Mouse (Mus musculus) left cerebral cortex, postnatal 36 days (tissue): Measurements from ENCODE around the gene Abtb2. TPM values are rescaled to one million over a fixed set of nuclear protein-coding genes. Genes with fewer than 3 reads are reported as not detected.
A peak's percentile ranks its signal among the peaks of the same experiment; 100 is the strongest.

ENCODE experiments used
- DNase-seq, 2 experiments: peaks; one replicate each; pipeline ENCODE4 v3.0.0; 2021 to 2022; ENCODE audit warnings: low spot score in 2 of 2, mixed read lengths in 1 of 2
- intact Hi-C: fragments of 180-260 bp; cut with DNase I; formaldehyde crosslinking; loops from one replicate; pipeline ENCODE4 v1.15.1; 2025
- total RNA-seq, 2 experiments: library from RNA; stranded (reverse); gene quantifications; 2 replicates each; pipeline ENCODE4 v1.2.3; 2021

Abtb2 gene
- total RNA-seq, 2 experiments from 2014 or later, result 9.0 to 11.0 TPM

DNA sequence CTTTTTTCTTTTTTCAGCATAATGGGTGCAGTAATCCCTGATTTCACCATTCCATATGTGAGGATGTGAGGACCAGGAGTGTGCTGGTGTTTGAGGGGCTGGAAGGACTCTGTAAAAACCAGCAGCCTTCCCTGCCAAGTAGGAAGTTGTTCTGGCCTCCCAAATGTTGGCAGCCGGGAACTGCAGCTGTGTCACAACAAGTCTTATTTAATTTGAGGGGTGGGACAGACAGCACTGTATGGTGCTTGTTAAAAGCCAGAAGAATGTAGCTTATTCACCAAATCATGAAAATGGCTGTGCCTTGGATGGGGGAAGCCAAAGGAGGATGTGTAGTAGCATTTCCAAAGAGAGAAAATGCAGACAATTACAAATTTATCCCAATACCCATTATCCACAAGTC is 78.3 kb downstream of the Abtb2 start:
- no peak for DNase-seq

DNA sequence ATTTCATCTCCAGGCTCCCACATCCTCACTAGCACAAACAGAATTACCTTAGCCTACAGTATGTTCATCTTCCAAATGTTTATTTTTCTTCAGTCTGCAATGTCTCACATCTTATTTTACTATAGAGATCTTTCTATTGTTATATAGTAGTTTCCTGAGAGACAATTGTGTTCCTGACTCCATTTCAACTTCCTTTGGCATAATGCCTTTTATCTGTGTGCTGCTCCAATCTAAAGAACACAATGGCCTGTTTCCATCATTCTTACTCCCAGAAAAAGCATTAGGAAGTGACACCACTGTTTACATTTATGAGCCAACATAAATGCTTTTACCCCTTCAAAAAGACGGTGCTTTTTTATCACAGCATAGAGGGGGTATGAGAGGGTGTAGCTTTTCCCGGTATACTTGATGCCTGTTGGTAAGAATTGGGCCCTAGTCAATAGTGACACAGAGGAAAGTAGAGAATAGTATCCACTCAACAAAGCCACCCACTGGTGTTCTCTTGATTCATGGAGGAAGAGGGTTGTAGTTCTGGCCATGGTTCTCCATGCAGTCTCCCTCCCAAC is 84.3 kb downstream of the Abtb2 start:
- DNase-seq, result no peak
- intact Hi-C loops, result no loop called here

More for the DNA sequence above, 78.3 kb downstream of the Abtb2 start:
- intact Hi-C loops, result no loop called here

DNA sequence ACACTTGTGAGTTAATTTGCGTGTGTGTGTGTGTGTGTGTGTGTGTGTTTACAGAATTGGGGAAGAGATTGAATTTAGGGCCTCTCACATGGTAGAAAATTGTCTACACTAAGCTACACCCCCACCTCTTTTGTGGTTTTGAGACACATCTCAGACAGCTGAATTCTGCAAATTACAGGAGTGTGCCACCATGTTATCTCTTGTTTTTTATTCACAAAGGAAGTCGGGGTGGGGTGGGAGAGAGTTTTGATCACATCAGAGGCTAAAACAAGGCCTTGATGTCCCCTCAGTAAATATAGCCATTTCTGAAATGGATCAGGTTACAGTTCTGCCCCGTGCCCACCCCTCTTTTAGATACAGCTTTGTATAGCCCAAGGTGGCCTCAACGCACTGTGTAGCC is 86.0 kb downstream of the Abtb2 start:
- no peak for DNase-seq
- intact Hi-C loops, result no loop called here

DNA sequence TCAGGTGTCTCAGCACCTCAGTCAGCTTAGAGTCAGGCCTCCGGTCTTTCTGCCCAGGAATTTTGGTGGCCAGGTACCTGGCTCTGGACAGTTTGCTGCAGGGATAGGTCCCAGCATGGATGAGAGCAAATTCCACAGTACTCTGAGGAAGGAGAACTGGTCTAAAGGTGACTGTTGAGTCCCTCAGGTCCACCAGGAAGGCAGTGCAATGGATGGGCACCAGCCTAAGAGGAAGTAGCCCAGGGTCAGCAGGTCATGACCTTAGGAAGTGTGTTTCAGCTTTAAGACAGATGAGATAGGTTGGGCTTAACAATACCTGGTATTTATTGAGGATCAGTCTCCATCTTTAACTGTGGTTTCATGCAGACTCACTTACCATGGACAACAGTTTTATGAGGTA is 88.9 kb downstream of the Abtb2 start:
- intact Hi-C loops, result no loop called here
- no peak for DNase-seq

DNA sequence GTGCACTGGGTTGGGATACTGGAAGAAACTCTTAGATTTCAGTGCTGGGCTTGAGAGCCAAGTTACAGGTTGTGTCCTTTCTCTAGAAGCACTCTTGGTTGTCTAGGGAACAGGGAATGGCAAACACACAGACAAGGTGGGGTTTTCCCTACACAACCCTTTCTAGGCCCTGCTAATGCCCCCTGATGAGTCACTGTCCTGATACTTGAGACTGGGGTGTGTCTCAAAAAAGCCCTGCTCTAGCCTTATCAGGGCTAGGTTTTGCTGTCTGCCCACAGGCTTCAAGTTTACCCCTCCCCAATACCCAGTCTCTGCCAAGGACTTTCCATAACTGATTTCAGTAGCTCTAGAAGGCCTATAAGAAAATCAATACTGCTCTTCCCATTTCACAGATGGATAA is 89.9 kb downstream of the Abtb2 start:
- intact Hi-C loops, result no loop called here
- DNase-seq, result no peak

DNA sequence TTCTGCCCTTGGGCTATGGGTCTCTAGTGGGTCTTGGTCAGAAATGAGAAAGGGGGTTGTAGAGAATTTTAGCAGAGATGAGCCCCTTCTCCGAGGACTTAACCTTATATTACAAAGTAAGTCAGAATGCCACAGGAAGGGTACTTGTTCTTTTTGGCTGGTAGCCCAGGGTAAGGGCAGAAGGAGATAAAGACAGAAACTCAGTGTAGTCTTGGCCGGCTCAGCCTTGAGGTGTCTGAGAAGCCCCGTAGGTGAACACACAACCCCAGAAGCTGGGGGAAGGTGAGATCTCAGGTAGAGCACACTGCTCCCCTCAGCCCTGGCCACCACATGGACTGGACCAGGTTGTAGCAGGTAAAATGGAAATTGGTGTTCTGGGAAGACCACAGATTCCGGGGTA is 93.1 kb downstream of the Abtb2 start:
- no peak for DNase-seq
- intact Hi-C loops, result no loop called here

DNA sequence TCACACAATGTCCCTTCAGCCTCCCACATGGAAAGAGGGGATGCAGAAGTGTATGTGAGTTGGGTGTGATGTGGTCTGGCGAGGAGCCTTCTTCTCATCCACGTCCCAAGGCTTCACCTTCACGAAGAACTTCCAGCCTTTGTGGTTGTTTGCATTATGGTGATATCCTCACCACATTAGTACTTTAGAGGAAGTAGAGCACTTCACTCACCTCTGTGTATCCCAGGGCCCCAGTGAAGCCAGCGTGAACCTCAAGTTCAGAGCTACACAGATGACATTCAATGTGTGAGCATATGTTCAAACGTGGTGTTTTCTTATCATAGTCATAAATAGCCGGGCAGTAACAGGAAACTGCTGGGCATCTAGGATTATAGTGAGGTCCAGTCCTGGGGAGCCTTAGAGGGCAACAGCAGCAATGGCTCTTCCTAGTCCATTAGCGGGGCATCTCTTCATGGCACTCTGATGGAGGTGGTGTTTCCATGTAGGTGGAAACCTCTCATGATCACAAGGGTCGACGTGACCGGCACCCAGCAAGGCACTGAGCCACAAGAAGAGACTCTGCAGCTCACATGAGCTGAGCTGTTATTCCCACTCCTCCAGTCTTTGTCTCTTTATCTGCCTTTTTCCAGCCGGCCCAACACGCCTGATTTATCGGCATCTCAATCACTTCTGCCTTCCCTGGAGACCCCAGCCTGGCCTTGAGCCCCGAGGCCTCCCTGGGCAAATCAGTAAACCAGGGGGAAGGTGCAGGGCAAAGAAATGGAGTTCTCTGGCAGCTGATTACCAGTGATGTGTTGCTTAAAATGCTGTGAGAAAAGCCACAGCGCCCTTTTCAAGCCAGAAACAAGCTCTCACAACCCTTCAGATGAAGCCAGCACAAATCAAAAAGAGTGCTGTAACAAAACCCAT is 93.8 kb downstream of the Abtb2 start:
- no peak for DNase-seq
- intact Hi-C loops, result no loop called here

DNA sequence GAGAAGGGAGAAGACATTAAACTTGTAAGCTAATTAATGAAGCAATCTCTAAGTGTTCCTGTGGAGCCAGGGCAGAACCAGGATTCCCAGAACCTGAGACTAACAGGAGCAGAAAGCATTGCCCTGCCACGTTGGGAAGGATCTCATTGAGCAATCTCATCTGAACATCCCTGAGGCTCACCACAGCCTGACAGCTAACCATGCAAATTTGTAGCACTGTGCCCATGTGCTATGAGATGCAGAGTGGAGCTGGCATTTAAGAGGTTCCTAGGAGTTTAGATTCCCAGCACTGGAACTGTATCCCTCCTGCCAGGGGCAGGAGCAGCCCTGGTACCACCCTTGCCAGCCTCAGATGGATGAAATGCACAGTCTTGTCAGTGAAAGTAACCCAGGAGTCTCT is 95.6 kb downstream of the Abtb2 start:
- intact Hi-C loops, result no loop called here
- DNase-seq, result no peak

DNA sequence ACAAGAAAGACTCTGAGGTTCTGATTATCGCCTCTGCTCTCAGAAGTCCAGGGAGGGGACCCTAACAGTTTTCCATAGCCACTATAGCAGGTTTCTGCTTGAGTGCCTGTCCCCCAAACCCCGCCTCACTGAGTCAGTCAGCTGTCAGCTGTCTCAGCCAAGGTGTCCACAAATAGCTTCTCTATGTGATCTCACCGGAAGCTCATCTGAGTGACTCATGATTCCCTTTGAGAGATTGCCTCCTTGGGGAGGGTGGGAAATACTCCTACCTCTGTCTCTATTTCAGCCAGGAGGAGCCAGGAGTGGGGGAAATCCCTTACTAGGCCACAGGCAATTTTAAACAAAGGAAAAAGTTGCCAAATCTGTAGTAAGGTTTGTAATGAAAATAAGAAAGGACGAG is 96.0 kb downstream of the Abtb2 start:
- intact Hi-C loops, result no loop called here
- DNase-seq, result peak; percentile 60 to 65

DNA sequence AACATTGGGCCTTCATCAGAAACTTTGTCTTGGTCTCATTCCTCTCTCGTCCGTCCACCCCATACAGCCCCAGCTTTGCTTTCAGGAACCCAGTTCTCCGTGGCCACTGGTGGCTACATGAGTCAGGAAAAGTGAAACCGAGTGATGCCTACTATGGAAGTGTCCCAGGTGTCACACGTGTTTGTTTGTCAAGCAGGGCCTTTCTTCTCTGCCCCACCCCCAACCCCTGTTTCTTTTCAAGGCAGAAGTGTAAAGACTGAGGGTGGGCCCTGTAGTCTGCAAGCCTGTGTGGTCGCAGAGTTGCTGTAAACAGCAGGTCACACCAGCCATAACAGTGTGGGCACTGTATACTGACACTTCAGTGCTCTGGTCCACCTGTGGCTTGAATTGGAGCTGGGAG is 98.2 kb downstream of the Abtb2 start:
- intact Hi-C loops, result no loop called here
- no peak for DNase-seq

DNA sequence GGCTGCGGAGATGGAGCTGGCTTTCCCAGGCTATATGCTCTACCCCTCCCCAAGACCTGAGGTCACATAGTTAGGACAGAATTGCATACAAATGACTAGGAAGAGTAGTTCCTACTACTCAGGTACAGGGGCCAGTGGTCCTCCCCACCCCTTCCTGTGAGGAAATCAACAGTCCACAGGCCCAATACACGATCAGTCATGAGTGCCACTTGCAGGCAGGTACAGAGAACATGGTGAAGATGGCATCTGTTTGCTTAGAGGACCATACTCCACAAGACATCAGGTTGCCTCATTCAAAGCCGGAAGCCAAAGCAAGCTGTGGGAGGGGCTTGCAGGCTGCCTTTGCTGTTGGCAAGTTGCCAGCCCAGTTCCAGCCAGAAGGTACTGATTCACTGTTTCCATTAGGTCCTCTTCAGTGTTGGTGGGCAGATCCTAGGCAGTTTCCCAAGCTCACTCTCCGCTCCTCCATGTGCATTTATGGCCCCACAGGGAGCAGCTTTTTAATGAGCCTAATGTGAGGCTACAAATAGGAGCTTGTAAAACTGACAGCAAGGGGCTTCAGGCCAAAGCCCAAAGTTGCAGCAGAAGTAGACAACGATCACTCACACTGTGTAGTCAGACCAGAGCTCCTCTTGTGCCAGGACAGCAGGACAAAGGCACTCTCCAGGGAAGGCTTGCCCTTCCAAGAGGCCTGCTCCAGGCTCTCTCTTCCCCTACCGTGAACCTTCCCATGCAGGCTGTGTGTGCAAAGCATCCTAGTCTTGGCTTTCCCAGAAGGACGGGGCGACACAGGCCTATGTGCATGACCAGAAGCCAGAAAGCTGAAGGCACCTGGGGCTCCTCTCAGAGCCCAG is 102.1 kb downstream of the Abtb2 start:
- intact Hi-C loops, result no loop called here
- DNase-seq, result peak; percentile 24 to 37

DNA sequence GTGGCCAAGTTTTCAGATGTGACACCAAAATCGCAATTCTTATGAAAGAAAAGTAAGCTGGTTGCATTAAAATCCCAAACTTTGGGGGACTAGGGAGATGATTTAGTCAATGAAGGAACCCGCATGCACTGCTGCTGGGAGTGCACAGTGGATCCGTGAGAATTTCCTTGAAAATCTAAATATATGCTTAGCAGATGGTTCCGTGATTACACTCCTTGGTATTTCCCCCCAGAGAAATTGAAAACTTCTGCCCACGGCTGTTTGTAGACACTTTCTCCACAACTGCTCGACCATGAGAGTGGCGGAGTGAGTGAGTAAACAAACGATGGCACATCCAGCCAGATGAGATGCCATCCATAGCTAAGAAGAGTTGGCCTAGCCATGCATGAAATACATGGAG is 102.8 kb downstream of the Abtb2 start:
- DNase-seq, result no peak
- intact Hi-C loops, result no loop called here

DNA sequence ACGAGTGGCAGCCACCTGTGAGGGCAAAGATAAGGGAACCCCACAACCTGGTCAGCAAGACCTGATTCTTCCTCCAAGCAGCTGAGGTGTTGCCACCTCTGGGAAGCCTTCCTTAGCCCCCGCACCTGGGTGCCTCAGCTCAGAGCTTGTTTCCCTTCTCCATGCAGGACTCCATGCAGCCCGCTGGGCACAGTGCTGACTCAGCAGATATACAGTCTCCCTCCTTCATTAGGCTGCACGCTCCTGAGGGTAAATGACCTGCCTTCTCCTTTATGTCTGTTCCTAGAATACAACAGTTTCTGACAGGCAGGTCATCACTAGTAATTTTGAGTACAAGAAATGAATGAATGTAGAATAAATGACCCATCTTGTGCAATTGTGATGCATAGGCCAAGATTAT is 103.5 kb downstream of the Abtb2 start:
- DNase-seq, result no peak
- intact Hi-C loops, result no loop called here

DNA sequence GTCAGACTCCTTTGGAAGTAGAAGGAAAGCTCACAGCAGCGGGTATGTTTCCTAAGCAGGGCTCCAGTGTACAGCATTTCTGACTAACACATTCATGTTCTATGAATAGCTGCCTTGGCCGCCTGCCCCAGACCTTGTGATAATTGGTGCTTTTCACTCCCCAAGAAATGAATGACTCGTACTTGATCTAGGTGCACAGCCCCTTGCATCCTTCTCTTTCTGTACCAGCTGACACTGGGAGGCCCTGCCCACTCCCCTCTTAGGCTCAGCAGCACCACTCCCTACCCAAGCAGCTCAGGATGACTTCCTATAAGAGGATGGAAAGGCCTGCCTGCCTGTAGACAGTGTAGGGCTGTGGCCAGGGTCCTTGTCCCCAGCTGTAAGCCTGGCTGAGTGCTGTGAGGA is 104.2 kb downstream of the Abtb2 start:
- peak; percentile 48 to 63 for DNase-seq
- intact Hi-C loops, result no loop called here

DNA sequence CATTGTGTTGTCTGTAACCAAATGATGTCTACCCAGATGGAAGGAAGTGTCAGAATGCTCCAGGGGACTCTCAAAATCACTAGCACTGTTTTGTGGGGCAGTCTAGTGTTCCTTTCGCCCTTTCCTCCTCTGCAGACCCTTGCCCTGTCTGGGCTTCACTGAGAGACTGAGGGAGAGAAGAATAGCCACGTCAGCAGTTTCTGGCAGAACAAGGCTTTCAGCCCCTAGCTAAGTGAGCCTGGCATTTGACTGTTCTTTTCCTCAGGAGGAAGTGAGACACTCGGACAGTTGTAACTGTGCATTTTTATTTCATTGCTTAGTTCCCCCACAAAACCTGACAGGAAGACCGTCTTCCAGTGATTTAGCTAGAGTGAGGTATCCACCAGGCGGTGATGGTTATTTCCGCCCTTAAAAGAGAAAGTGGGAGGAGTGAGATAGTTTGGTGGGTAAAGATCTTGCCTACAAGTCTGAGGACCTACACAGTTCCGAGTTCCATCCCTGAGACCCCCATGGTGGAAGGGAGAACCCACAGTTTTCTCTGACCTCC is 106.5 kb downstream of the Abtb2 start:
- intact Hi-C loops, result no loop called here
- DNase-seq, result no peak

DNA sequence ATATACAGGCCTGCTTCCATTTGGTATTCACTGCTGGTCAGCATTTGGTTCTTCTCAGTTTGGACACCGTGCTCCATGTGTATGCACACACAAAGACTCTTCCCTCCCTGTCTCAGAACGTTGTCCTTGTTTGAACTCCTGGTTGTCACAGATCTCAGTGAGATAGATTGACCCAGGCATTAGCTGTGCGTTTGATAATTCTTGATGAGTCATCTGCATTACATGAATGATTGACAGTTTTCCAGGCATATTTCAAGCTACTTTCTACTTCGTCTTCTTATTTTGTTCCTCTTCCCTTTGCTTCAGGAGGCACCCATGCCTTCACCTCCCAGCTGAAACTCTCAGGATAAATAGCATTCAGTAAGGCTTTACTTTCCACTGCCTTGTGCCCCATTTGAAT is 107.5 kb downstream of the Abtb2 start:
- no peak for DNase-seq
- intact Hi-C loops, result no loop called here

DNA sequence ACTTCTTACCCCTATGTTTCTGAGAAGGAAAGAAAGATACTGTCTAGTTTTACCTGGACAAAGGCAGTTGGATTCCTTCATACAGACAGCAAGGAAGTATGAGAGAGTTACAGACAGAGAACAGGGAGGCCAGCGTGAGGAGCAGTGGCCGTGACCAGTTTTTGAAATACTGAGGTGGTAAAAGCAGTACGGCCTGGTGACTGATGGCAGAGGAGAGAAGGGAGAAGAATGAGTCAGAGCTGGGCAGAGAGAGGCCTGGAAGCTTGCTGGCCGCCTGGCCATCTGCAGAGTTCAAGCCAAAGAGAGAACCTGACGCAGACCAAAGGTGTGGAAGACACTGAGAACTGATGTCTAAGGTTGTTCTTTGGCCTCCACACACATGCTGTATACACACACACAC is 109.3 kb downstream of the Abtb2 start:
- no peak for DNase-seq
- intact Hi-C loops, result no loop called here

DNA sequence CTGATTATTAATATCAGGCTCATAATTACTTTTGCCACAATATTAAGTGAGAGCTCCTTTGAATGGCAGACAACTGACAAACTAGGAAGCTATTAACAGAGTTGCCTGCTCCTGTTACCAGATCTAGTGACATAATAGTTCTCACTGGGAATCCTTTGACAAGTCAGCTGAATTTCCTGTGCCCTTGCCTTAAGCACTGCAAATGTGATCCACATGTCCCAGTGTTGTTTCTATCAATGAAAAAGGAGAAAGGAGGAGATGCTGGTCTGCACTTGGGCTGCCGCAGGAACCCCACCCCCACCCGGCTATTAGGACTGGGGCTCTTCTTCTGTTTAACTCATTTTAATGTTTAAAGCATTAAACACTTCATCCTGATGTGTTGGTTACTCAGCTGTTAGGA is 110.7 kb downstream of the Abtb2 start:
- DNase-seq, result no peak

DNA sequence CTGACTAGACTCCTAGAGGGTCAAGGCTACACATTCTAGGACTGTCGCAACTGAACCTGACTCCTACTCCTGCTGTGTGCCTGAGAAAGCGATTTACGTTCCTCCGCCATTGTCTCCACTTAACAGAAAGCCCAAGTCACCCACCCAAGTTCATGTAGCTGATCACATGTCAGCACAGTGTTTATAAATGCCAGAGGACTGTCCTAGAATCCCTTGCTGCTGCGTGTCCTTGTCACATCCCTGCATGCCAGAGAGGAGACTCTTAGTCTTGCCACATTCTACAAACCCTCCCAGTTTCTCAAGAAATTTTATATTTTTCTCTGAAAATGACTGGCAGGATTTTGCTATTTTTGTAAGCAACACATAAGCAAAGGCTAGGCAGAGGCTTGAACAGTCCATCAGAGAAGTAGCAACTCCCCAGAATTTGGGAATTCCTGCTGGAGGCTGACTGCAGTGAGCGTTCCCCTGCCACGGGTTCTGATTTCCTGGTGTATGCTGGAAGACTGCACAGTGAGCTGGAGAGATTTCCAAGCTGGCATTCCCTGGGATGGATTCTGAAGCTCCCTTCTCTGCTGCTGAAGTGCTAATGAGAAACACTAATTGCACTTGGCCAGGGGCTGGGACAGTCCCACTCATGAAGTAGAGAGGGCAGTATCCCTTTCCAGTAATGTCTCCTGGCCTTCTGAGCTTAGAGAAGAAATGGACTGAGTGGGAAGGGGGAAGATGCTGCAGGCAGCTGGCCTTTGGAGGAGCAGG is 111.7 kb downstream of the Abtb2 start:
- no peak for DNase-seq
- intact Hi-C loops, result no loop called here

More for the DNA sequence above, 110.7 kb downstream of the Abtb2 start:
- intact Hi-C loops, result no loop called here

DNA sequence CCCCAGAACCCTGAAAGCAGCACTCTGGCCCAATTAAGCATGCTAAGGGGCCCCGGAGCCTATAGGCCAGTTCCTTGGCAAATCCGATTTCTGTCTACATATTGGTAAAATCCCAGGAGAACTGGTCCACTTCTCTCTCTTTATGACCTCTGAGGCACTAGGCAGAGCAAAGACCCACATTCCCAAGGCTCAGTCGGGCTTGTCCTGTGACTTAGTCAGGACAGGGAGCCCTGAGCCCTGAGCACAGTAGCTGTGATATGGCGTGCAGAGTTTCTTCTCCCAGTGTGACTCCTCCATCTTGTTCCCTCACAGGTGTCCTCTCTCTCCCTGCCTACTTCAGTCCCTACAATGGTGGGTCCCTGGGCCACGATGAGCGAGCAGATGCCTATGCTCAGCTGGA is 112.3 kb downstream of the Abtb2 start:
- intact Hi-C loops, result no loop called here

More for the DNA sequence above, 112.3 kb downstream of the Abtb2 start:
- no peak for DNase-seq
